ENCODE assay signal across 11 mouse cellular contexts in the genomic region with DNA sequence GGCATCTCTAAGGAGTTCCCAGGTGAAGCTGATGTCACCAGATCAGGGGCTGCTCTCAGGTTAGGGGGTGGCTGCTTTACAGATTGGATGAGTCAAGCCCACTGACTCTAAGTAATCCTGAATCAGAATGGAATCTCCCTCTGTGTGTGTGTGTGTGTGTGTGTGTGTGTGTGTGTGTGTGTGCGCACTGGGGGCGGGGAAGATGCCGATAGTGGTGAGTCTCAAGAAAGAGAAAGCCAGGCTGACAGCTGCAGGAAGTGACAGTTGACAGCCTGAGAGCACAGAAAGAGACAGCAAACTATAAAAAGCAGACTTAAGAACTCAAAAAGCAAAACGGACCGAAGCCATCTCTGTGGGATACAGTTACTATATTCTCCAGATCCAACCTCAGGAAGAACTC. TPM values are rescaled to one million over a fixed set of nuclear protein-coding genes. Genes with fewer than 3 reads are reported as not detected.
A peak's percentile ranks its signal among the peaks of the same experiment; 100 is the strongest.
DNase-seq lines count a peak whose midpoint lies in the region; ATAC-seq and TF ChIP-seq lines count a peak whose summit lies in the region.
"Had no signal": no experiment of that assay in that cellular context is flagged by ENCODE, and none has a peak within 500 bp of the region (broad histone marks: within the 10 kb centered on the region; RNA-seq: fewer than 3 reads in every experiment).

No protein-coding gene starts in this region.

- no peaks in the 10 kb centered on the region for H3K9me3 ChIP-seq in stomach, embryonic 15.5 days
- H3K9me3 ChIP-seq: limb, embryonic 12.5 days had no signal

- no peak overlapping the region for H3K9ac ChIP-seq in stomach, embryonic 15.5 days
- H3K9ac ChIP-seq: limb, embryonic 12.5 days had no signal

- H3K36me3 ChIP-seq in stomach, embryonic 15.5 days: no peaks in the 10 kb centered on the region
- H3K36me3 ChIP-seq: limb, embryonic 12.5 days had no signal

- H3K27me3 ChIP-seq in stomach, embryonic 15.5 days (replicated peaks): no peaks in the 10 kb centered on the region
- H3K27me3 ChIP-seq: limb, embryonic 12.5 days had no signal

- 0 out of 2 replicates have a peak, but pooled peaks cover 3% of the 10 kb centered on the region for H3K4me1 ChIP-seq in stomach, embryonic 15.5 days
- H3K4me1 ChIP-seq: limb, embryonic 12.5 days had no signal

- no peak for ATAC-seq in stomach, embryonic 15.5 days (ENCODE audit: insufficient read depth, low FRiP score, low read depth)

- no peak overlapping the region for H3K4me2 ChIP-seq in stomach, embryonic 15.5 days
- H3K4me2 ChIP-seq: limb, embryonic 12.5 days had no signal

- peak overlapping the region; percentile 80; the same call in 1 of the 2 replicates for H3K27ac ChIP-seq in layer of hippocampus, adult 2 months
- H3K27ac ChIP-seq in stomach, embryonic 15.5 days: peak overlapping the region; percentile 65
- H3K27ac ChIP-seq: limb, embryonic 12.5 days had no signal

- WGBS in stomach, embryonic 15.5 days: 62% methylated on average over 5 of the region's 5 CpGs

- no peak for DNase-seq in layer of hippocampus, adult 2 months (ENCODE audit: low spot score in 2 of 2)
- no peak for DNase-seq in layer of hippocampus, postnatal 36 days
- DNase-seq in CD4-positive helper T cell, adult 2 months (ENCODE audit: low read depth, low spot score): peak; percentile 80
- DNase-seq in brain, embryonic 14.5 days (ENCODE audit: low read depth): peak; percentile 17
- no peak for DNase-seq in kidney, postnatal 36 days
- DNase-seq in Muller cell, postnatal 12 days (ENCODE audit: inconsistent ontology term): no peak
- DNase-seq in cerebellum, postnatal 36 days: no peak
- DNase-seq: kidney, adult 9 months had no signal

- TF ChIP-seq POLR2A in brain, embryonic 14.5 days (IDR thresholded peaks at IDR 0.05; ENCODE audit: borderline replicate concordance, extremely low read depth, insufficient read depth, insufficient read length, poor library complexity, severe bottlenecking): no peak

- no peak for TF ChIP-seq CTCF in layer of hippocampus, adult 2 months (conservative IDR thresholded peaks at IDR 0.05)
- TF ChIP-seq CTCF in brain, embryonic 14.5 days (IDR thresholded peaks at IDR 0.05; ENCODE audit: borderline replicate concordance, extremely low read depth, insufficient read depth, insufficient read length): no peak

- no peak overlapping the region for H3K4me3 ChIP-seq in layer of hippocampus, adult 2 months
- no peak overlapping the region for H3K4me3 ChIP-seq in stomach, embryonic 15.5 days (replicated peaks)
- H3K4me3 ChIP-seq: limb, embryonic 12.5 days had no signal

RNA-seq across cellular contexts. Expression of a gene that starts 18.7 kb away (rescaled TPM):
- total RNA-seq in layer of hippocampus, adult 2 months (2021): 100 to 1,000 TPM; 226 to 238 TPM
- 100 to 1,000 TPM; 199 to 229 TPM for total RNA-seq in layer of hippocampus, postnatal 36 days (2021)
- 49.7 and 56.0 TPM in 2 replicates for polyA plus RNA-seq in brain, embryonic 14.5 days (2012; rRNA removed)
- 3.0 and 3.3 TPM in 2 replicates for polyA plus RNA-seq in stomach, embryonic 15.5 days (2015; fragmentation: Nextera tagmentation; extraction: Ambion mirVana)
- total RNA-seq: megakaryocyte, adult 5-6 weeks had no signal

Comparison
In these comparisons a context has a peak if more than half of its experiments do, and no peak if none do; other contexts are left out.
1. DNase-seq: peak in CD4-positive helper T cell, adult 2 months (single experiment) and brain, embryonic 14.5 days (single experiment); none in layer of hippocampus, adult 2 months (0 of 2), layer of hippocampus, postnatal 36 days (0 of 2), kidney, postnatal 36 days (0 of 2), Muller cell, postnatal 12 days (single experiment) and cerebellum, postnatal 36 days (0 of 2).